Mouse (Mus musculus) left cerebral cortex, adult 2 months (tissue): Measurements from ENCODE around the gene Taok3. TPM values are rescaled to one million over a fixed set of nuclear protein-coding genes. Genes with fewer than 3 reads are reported as not detected.

Experiments
- DNase-seq, 2 experiments: peaks; one replicate each; pipeline ENCODE4 v3.0.0; 2021 to 2022; ENCODE audit warnings: low spot score in 2 of 2, mixed read lengths in 1 of 2; ENCODE audit errors: extremely low spot score in 1 of 2
- H3K27ac ChIP-seq: fragments of 200-600 bp; 2 replicates; pipeline ENCODE4 v1.8.1; 2022
- H3K4me3 ChIP-seq: fragments of 200-600 bp; 2 replicates; pipeline ENCODE4 v1.8.1; 2022
- CTCF ChIP-seq: fragments of 200-600 bp; IDR thresholded peaks from 2 replicates; pipeline ENCODE4 v1.8.1; 2022; ENCODE audit warnings: antibody characterized with exemption, mild to moderate bottlenecking, moderate library complexity
- intact Hi-C: fragments of 180-260 bp; cut with DNase I; formaldehyde crosslinking; loops from one replicate; pipeline ENCODE4 v1.15.1; 2025
- total RNA-seq, 2 experiments: library from RNA; stranded (reverse); gene quantifications; 2 replicates each; pipeline ENCODE4 v1.2.3; 2021

Taok3 gene
- total RNA-seq, 2 experiments from 2014 or later, result 52.5 to 54.7 TPM

DNA sequence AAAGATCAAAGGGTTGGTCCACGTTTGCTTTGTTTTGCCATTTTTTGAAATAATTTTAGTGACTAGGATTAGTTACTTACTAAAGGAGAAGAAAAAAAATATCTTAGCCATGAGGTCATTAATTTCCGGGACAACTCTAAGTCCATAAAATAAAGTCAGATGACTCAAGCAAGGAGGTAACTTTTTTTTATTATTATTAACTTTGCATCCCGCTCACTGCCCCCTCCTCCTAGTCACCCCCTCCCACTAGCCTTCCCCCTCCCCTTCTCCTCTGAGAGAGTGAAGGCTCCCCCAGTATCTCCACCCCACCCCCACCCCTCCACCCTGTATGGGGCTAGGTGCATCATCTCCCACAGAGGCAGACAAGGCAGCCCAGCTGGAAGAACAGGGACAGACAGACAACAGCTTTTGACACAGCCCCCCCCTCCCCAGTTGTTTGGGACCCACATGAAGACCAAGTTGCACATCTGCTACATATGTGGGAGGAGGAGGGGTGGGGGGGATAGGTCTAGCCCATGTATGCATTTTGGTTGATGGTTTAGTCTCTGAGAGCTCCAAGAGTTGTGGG lies 15.0 kb downstream of the Taok3 start:
- intact Hi-C loops, result no loop called here
- Histone ChIP-seq H3K4me3 (no peak overlapping the region), H3K27ac (no peak overlapping the region)
- no peak for DNase-seq
- TF ChIP-seq CTCF, result no peak

DNA sequence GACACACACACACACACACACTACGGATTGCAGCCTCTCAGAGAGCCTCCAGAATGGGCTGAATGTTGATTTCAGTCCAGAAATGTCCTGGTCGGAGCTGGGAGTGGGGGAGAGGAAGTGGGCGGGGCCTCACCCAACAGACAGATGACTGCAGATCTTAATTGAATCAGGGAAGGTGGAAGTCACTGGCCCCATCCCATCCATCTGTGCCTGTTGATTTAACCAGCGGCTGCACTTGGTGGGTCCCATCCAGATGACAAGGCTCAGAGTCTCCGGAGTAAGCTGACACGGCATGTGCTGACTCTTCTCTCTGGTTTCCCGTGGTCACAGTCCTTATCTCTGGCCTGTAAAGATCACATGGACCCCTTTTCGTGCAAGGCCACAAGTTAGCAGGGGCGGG lies 15.9 kb downstream of the Taok3 start:
- TF ChIP-seq CTCF, result no peak
- H3K27ac ChIP-seq, result no peak overlapping the region
- H3K4me3 ChIP-seq, result no peak overlapping the region
- intact Hi-C loops, result no loop called here
- DNase-seq, result no peak

DNA sequence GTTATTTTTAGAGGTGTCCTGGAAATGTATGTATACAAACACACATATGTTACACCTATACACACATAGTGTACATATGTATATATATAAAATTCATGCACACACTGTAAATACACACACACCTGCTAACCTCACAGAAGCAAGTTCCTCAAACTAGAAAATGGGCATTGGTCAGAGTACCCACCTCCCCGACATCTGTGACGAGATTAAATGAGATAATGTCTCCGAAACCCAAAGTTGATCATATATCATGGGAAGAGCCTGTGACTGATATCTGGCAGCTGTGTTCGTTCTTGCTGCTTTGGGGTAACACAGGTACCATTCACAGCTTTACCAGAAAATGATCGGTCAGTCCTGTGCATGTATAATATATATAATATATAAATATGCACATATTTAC lies 16.6 kb downstream of the Taok3 start:
- intact Hi-C loops, result no loop called here
- H3K27ac ChIP-seq, result no peak overlapping the region
- H3K4me3 ChIP-seq, result no peak overlapping the region
- TF ChIP-seq CTCF, result no peak
- DNase-seq, result no peak

DNA sequence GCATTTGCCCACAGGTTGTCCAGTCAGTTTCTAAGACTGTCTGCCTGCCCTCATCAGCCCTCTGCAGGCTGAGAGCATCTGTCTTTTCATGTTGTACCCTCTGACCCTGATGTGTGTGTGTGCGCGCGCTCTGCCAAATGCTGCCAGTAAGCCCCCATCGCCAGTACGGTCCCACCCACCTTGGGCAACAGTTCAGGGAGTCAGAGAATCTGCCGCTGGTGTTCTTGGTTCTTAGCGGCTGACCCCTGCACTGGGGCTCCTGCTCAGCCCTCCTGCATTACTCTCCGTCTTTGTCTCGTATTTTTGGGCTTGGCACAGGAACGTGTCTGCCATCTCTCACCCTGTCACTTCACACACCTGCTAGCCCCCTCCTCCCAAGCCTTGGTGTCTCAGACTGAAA lies 17.1 kb downstream of the Taok3 start:
- intact Hi-C loops, result no loop called here
- DNase-seq, result no peak
- no peak overlapping the region for H3K4me3 ChIP-seq
- no peak overlapping the region for H3K27ac ChIP-seq
- no peak for TF ChIP-seq CTCF

GRCm38 (mm10) chr5:117137594-117137993 lies 17.7 kb downstream of the Taok3 start:
- intact Hi-C loops, result no loop called here
- no peak for TF ChIP-seq CTCF
- Histone ChIP-seq H3K4me3 (no peak overlapping the region), H3K27ac (no peak overlapping the region)
- DNase-seq, result no peak

DNA sequence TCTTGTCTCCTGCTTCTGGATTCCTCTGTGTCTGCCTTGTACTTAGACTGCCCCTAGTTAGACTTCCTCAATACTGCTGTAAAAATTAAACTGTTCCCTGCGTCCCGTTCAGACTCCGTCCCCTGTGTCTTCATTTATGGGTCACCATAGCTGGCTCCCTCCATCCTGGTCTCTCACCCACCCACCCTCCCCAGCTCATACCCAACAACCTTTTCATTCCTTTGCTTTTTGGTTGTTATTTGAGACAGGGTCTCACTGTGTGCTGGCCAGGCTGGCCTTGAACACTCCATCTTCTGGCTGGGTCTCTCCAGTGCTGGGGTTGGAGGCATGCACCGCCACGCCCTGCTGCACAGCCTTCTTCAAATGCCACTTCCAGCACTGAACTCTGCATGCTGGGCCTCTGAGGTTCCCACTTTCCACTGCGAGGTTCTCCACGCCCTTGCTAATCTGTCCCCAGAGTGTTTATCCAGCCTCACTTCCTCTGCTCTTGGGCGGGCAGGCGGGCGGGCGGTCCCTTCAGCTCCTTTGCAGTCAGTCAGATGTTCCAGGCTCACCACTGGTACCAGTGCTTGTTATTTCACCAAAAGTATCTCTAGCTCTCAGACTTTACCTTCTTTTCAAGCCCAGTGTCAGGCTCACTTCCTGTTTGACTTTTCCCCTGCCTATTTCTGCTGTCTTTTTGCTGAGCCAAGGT lies 18.5 kb downstream of the Taok3 start:
- intact Hi-C loops, result loop anchor here (2.0 kb wide), 1 partner anchor 18 kb away; the partner anchor contains the start of gene Taok3
- Histone ChIP-seq H3K4me3 (no peak overlapping the region), H3K27ac (no peak overlapping the region)
- DNase-seq, result no peak
- no peak for TF ChIP-seq CTCF

GRCm38 (mm10) chr5:117139822-117140221 lies 19.9 kb downstream of the Taok3 start:
- DNase-seq, result no peak
- intact Hi-C loops, result loop anchor here (2.0 kb wide), 1 partner anchor 19 kb away; the partner anchor contains the start of gene Taok3
- Histone ChIP-seq H3K27ac (no peak overlapping the region), H3K4me3 (no peak overlapping the region)
- peak; percentile 18 for TF ChIP-seq CTCF

DNA sequence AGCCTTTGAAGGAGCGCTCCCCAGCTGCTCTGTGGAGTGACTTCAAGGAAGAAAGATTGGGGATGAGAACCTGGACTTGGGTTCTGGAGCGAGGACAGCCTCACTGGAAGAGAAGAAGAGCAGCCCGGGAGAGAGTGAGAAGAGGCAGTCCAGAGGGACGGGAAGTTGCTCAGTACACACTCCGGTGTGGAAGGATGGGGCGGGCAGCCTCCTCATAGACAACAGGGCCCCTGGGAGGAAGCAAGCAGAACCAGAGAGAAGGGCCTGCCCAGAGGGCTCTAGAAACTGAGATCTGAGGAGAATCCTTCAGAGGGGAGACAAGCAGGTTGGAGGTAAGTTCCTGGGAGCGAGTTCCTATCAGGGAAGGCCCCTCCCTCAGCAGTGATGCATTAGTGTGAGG lies 20.4 kb downstream of the Taok3 start:
- Histone ChIP-seq H3K4me3 (no peak overlapping the region), H3K27ac (no peak overlapping the region)
- no peak for TF ChIP-seq CTCF
- no peak for DNase-seq
- intact Hi-C loops, result no loop called here

- DNase-seq, result no peak
- no peak overlapping the region for H3K27ac ChIP-seq
- TF ChIP-seq CTCF, result peak; percentile 71
- H3K4me3 ChIP-seq, result no peak overlapping the region
- intact Hi-C loops, result no loop called here
Observed at GRCm38 (mm10) chr5:117143721-117144135, 23.8 kb downstream of the Taok3 start.

DNA sequence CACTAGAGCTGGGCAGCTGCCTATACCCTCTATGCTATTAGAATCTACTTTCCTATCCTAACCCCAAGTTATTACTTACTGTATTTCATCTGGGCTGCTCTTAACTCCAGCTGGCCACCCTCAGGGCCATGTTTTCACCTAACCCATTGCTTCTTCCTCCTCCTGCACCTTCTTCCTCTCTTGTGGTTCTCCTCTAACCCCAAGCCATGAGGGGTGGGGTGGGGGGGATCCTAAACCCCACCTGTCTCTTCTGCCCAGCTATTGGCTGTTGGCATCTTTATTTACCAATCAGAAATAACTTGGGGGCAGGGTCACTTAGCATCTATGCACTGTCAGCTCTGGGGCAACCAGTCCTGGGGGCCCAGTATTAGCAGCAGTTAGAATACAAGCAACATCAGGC lies 26.2 kb downstream of the Taok3 start:
- DNase-seq, result no peak
- intact Hi-C loops, result no loop called here
- no peak for TF ChIP-seq CTCF
- no peak overlapping the region for H3K4me3 ChIP-seq
- H3K27ac ChIP-seq, result peak overlapping the region; percentile 24; the same call in 1 of the 2 replicates

DNA sequence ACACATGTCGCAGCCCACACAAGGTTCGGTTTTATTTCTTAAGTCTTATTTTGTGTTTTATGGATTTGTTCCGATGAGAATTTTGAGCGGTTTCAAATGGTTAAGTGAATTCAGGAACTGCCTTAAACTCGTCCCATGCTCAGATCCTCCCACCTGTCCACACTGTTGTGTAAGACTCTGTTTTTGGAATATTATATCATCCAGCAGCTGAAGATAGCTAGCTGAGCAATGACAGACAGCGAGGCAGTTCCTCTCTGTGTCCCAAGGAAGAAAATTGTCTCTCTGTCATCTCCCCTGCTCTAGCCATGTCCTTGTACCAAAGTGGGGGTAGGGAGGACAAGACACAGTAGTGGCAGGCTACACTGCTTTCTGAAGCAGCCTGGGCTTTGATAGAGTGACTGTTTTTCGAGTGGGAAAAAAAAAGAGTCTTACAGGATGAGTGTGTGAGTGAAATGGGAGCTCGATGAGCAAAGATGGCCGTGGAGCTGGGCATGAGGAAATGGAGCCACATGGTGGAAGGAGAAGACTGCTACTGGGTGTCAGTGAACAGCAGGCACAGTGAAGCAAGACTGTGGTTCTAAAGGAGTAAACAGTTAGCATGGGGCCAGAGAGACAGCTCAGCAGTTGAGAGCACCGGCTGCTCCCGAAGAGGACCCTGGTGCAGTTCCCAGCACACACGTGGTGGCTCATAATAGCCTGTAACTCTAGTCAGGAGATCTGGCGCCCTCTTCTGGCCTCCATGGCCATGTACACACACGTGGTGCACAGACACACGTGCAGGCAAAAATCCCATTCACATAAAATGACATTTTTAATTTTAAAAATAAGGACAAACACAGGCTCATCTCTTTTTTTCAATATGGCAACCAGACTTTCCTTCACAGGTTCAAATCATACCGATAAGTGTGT lies 27.5 kb downstream of the Taok3 start:
- Histone ChIP-seq H3K27ac (peak overlapping the region; percentile 75), H3K4me3 (no peak overlapping the region)
- intact Hi-C loops, result no loop called here
- DNase-seq, result peak; percentile 21 to 23
- TF ChIP-seq CTCF, result peak; percentile 17
